ENCODE assay signal across 18 mouse cellular contexts in the genomic region with DNA sequence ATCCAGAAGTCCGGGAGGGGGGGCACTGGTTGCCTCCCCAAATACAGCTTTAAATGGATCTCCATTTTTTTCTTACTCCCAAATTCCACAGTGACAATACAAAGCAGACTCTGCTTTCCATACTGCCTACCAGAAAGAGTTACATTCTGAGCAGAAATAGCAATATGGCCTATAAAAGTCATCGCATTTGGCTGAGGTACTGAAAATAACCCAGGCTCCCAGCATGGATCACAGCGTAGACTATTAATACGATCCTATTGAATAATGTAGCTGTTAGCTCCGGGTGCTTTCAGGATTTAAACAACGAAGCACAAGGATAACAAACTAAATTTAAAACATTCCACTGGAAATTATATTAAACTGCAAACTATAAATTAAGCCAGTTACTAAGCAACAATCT. TPM values are rescaled to one million over a fixed set of nuclear protein-coding genes. Genes with fewer than 3 reads are reported as not detected.
A peak's percentile ranks its signal among the peaks of the same experiment; 100 is the strongest.
DNase-seq lines count a peak whose midpoint lies in the region; ATAC-seq lines count a peak whose summit lies in the region.
"Had no signal": no experiment of that assay in that cellular context is flagged by ENCODE, and none has a peak within 500 bp of the region (broad histone marks: within the 10 kb centered on the region; RNA-seq: fewer than 3 reads in every experiment).

No protein-coding gene starts in this region.

- peaks cover 29% of the 10 kb centered on the region for H3K4me1 ChIP-seq in hindbrain, embryonic 13.5 days (replicated peaks)
- H3K4me1 ChIP-seq in hindbrain, embryonic 11.5 days (replicated peaks; ENCODE audit: control insufficient read depth, insufficient read depth, low read length) = peaks cover 2% of the 10 kb centered on the region; the same call in 1 of the 2 replicates
- H3K4me1 ChIP-seq in midbrain, embryonic 13.5 days (replicated peaks) = peaks cover 18% of the 10 kb centered on the region
- H3K4me1 ChIP-seq in midbrain, embryonic 10.5 days = peaks cover 13% of the 10 kb centered on the region
- H3K4me1 ChIP-seq in hindbrain, embryonic 16.5 days (ENCODE audit: control insufficient read depth, insufficient read depth, low read depth, low read length) = peaks cover 11% of the 10 kb centered on the region
- H3K4me1 ChIP-seq in neural tube, embryonic 15.5 days = peaks cover 32% of the 10 kb centered on the region

- ATAC-seq in hindbrain, embryonic 13.5 days (ENCODE audit: low FRiP score) = no peak
- ATAC-seq in hindbrain, embryonic 11.5 days (ENCODE audit: low FRiP score) = no peak
- ATAC-seq in midbrain, embryonic 13.5 days = no peak
- no peak for ATAC-seq in hindbrain, embryonic 16.5 days
- ATAC-seq in neural tube, embryonic 15.5 days (ENCODE audit: low FRiP score) = no peak
- ATAC-seq: liver, embryonic 12.5 days had no signal

- H3K9me3 ChIP-seq in hindbrain, embryonic 13.5 days = no peaks in the 10 kb centered on the region
- H3K9me3 ChIP-seq in hindbrain, embryonic 11.5 days (ENCODE audit: control insufficient read depth, low read length) = no peaks in the 10 kb centered on the region
- H3K9me3 ChIP-seq in midbrain, embryonic 13.5 days = no peaks in the 10 kb centered on the region
- H3K9me3 ChIP-seq in midbrain, embryonic 10.5 days (replicated peaks) = no peaks in the 10 kb centered on the region
- H3K9me3 ChIP-seq in hindbrain, embryonic 16.5 days (ENCODE audit: control insufficient read depth, low read length) = no peaks in the 10 kb centered on the region
- H3K9me3 ChIP-seq in neural tube, embryonic 15.5 days (replicated peaks) = no peaks in the 10 kb centered on the region
- H3K9me3 ChIP-seq: heart, embryonic 15.5 days; liver, embryonic 12.5 days had no signal

- H3K4me2 ChIP-seq in hindbrain, embryonic 13.5 days = peak overlapping the region; percentile 71
- H3K4me2 ChIP-seq in hindbrain, embryonic 11.5 days (replicated peaks; ENCODE audit: low read depth, low read length) = no peak overlapping the region
- H3K4me2 ChIP-seq in midbrain, embryonic 13.5 days (replicated peaks) = peak overlapping the region; percentile 37
- H3K4me2 ChIP-seq in hindbrain, embryonic 16.5 days (ENCODE audit: low read length) = peak overlapping the region; percentile 38
- peak overlapping the region; percentile 76 for H3K4me2 ChIP-seq in neural tube, embryonic 15.5 days
- H3K4me2 ChIP-seq: heart, embryonic 15.5 days; liver, embryonic 12.5 days; lung, embryonic 14.5 days had no signal

- 81% methylated on average over 6 of the region's 6 CpGs for WGBS in hindbrain, embryonic 13.5 days
- WGBS in hindbrain, embryonic 11.5 days = 91% methylated on average over 6 of the region's 6 CpGs
- WGBS in midbrain, embryonic 13.5 days = 82% methylated on average over 6 of the region's 6 CpGs
- 89% methylated on average over 6 of the region's 6 CpGs for WGBS in midbrain, embryonic 10.5 days
- 60% methylated on average over 6 of the region's 6 CpGs for WGBS in hindbrain, embryonic 16.5 days
- WGBS in neural tube, embryonic 15.5 days = 39% methylated on average over 6 of the region's 6 CpGs

- H3K27ac ChIP-seq in hindbrain, embryonic 13.5 days = no peak overlapping the region
- H3K27ac ChIP-seq in hindbrain, embryonic 11.5 days (ENCODE audit: low read depth, low read length) = no peak overlapping the region
- H3K27ac ChIP-seq in midbrain, embryonic 13.5 days = no peak overlapping the region
- no peak overlapping the region for H3K27ac ChIP-seq in midbrain, embryonic 10.5 days (replicated peaks)
- no peak overlapping the region for H3K27ac ChIP-seq in hindbrain, embryonic 16.5 days (ENCODE audit: low read depth, low read length)
- no peak overlapping the region for H3K27ac ChIP-seq in neural tube, embryonic 15.5 days (replicated peaks)
- H3K27ac ChIP-seq: heart, adult 2 months; heart, embryonic 15.5 days; liver, embryonic 12.5 days; macrophage had no signal

- peak overlapping the region; percentile 16; the same call in 1 of the 2 replicates for H3K9ac ChIP-seq in hindbrain, embryonic 13.5 days
- no peak overlapping the region for H3K9ac ChIP-seq in hindbrain, embryonic 11.5 days (ENCODE audit: low read depth, low read length)
- H3K9ac ChIP-seq in midbrain, embryonic 13.5 days (replicated peaks) = no peak overlapping the region
- H3K9ac ChIP-seq in hindbrain, embryonic 16.5 days (ENCODE audit: low read depth, low read length) = peak overlapping the region; percentile 9; the same call in 1 of the 2 replicates
- no peak overlapping the region for H3K9ac ChIP-seq in neural tube, embryonic 15.5 days (replicated peaks)
- H3K9ac ChIP-seq: heart, embryonic 15.5 days; liver, embryonic 12.5 days; lung, embryonic 14.5 days had no signal

- H3K36me3 ChIP-seq in hindbrain, embryonic 13.5 days = no peaks in the 10 kb centered on the region
- no peaks in the 10 kb centered on the region for H3K36me3 ChIP-seq in hindbrain, embryonic 11.5 days (ENCODE audit: control insufficient read depth, insufficient read depth, low read length)
- no peaks in the 10 kb centered on the region for H3K36me3 ChIP-seq in midbrain, embryonic 13.5 days
- no peaks in the 10 kb centered on the region for H3K36me3 ChIP-seq in midbrain, embryonic 10.5 days
- no peaks in the 10 kb centered on the region for H3K36me3 ChIP-seq in hindbrain, embryonic 16.5 days (ENCODE audit: control insufficient read depth, insufficient read depth, low read length)
- H3K36me3 ChIP-seq in neural tube, embryonic 15.5 days = no peaks in the 10 kb centered on the region
- H3K36me3 ChIP-seq: heart, embryonic 15.5 days; liver, embryonic 12.5 days had no signal

- DNase-seq in hindbrain, embryonic 11.5 days (ENCODE audit: low spot score) = no peak
- DNase-seq in midbrain, embryonic 10.5 days (ENCODE audit: low spot score) = no peak
- DNase-seq in cerebellum, postnatal 10 days = no peak
- DNase-seq: adrenal gland, postnatal 10 days; cerebellum, adult 8-10 months; gastrocnemius, postnatal 14 days; heart, adult 2 months; kidney, adult 2 months; kidney, postnatal 36 days had no signal

- peak overlapping the region; percentile 4; the same call in 1 of the 2 replicates for H3K4me3 ChIP-seq in hindbrain, embryonic 13.5 days
- H3K4me3 ChIP-seq in hindbrain, embryonic 11.5 days (ENCODE audit: low read depth, low read length) = no peak overlapping the region
- peak overlapping the region; percentile 8; the same call in 1 of the 2 replicates for H3K4me3 ChIP-seq in midbrain, embryonic 13.5 days (replicated peaks)
- H3K4me3 ChIP-seq in midbrain, embryonic 10.5 days = no peak overlapping the region
- H3K4me3 ChIP-seq in hindbrain, embryonic 16.5 days (ENCODE audit: low read length) = peak overlapping the region; percentile 8; the same call in 1 of the 2 replicates
- peak overlapping the region; percentile 21 for H3K4me3 ChIP-seq in neural tube, embryonic 15.5 days (replicated peaks)
- H3K4me3 ChIP-seq: heart, adult 2 months; heart, embryonic 15.5 days; liver, embryonic 12.5 days had no signal

- H3K27me3 ChIP-seq in hindbrain, embryonic 13.5 days = no peaks in the 10 kb centered on the region
- no peaks in the 10 kb centered on the region for H3K27me3 ChIP-seq in hindbrain, embryonic 11.5 days (ENCODE audit: control insufficient read depth, insufficient read depth, low read length)
- H3K27me3 ChIP-seq in midbrain, embryonic 13.5 days = no peaks in the 10 kb centered on the region; the same call in 1 of the 2 replicates
- H3K27me3 ChIP-seq in midbrain, embryonic 10.5 days (ENCODE audit: low read depth, poor library complexity, severe bottlenecking) = peaks cover 28% of the 10 kb centered on the region
- no peaks in the 10 kb centered on the region for H3K27me3 ChIP-seq in hindbrain, embryonic 16.5 days (replicated peaks; ENCODE audit: control insufficient read depth, insufficient read depth, low read length)
- H3K27me3 ChIP-seq in neural tube, embryonic 15.5 days (replicated peaks) = no peaks in the 10 kb centered on the region

RNA-seq across cellular contexts. Expression of a gene that starts 2.8 kb away (rescaled TPM):
- 44.6 and 50.9 TPM in 2 replicates for polyA plus RNA-seq in hindbrain, embryonic 13.5 days (2015; fragmentation: Nextera tagmentation; extraction: Ambion mirVana)
- polyA plus RNA-seq in hindbrain, embryonic 11.5 days (2014; fragmentation: Nextera tagmentation; extraction: Ambion mirVana) = 19.8 and 25.1 TPM in 2 replicates
- polyA plus RNA-seq in midbrain, embryonic 13.5 days (2015; fragmentation: Nextera tagmentation; extraction: Ambion mirVana) = 43.4 and 44.3 TPM in 2 replicates
- polyA plus RNA-seq in midbrain, embryonic 10.5 days (2016; fragmentation: Nextera tagmentation; extraction: Ambion mirVana) = 8.1 and 11.6 TPM in 2 replicates
- 44.5 and 48.2 TPM in 2 replicates for polyA plus RNA-seq in hindbrain, embryonic 16.5 days (2015; fragmentation: Nextera tagmentation; extraction: Ambion mirVana)
- 46.5 and 58.6 TPM in 2 replicates for polyA plus RNA-seq in neural tube, embryonic 15.5 days (2015; fragmentation: Nextera tagmentation; extraction: Ambion mirVana)
- polyA plus RNA-seq: C2C12, macrophage had no signal

Comparison
In these comparisons a context has a peak if more than half of its experiments do, and no peak if none do; other contexts are left out.
1. H3K4me3 ChIP-seq: peak in hindbrain, embryonic 13.5 days (single experiment), midbrain, embryonic 13.5 days (single experiment), hindbrain, embryonic 16.5 days (single experiment) and neural tube, embryonic 15.5 days (single experiment); none in hindbrain, embryonic 11.5 days (single experiment) and midbrain, embryonic 10.5 days (single experiment).
2. H3K9ac ChIP-seq: peak in hindbrain, embryonic 13.5 days (single experiment) and hindbrain, embryonic 16.5 days (single experiment); none in hindbrain, embryonic 11.5 days (single experiment), midbrain, embryonic 13.5 days (single experiment) and neural tube, embryonic 15.5 days (single experiment).